Mouse (Mus musculus) intestine, embryonic 15.5 days (tissue): Measurements from ENCODE around the gene Hmbs. TPM values are rescaled to one million over a fixed set of nuclear protein-coding genes. Genes with fewer than 3 reads are reported as not detected.
"Not testable (repeated sequence)": the region's sequence is repeated elsewhere in the genome, so short reads cannot be mapped to it uniquely, and the experiment has no call there.

ENCODE experiments used
- ATAC-seq: fragments of 200-750 bp; cut with Nextera tagmentation; 2 replicates; pipeline ENCODE4 v1.8.0; 2017; ENCODE audit warnings: moderate TSS enrichment, moderate library complexity
- H3K27ac ChIP-seq: fragments of 300-500 bp; sonication (generic); 2 replicates; pipeline ENCODE4 v1.5.1; 2015; ENCODE audit warnings: mild to moderate bottlenecking, inconsistent platforms
- H3K27me3 ChIP-seq: fragments of 300-500 bp; sonication (generic); replicated peaks from 2 replicates; pipeline ENCODE4 v1.6.1; 2015; ENCODE audit warnings: inconsistent platforms
- H3K36me3 ChIP-seq: fragments of 300-500 bp; sonication (generic); 2 replicates; pipeline ENCODE4 v1.6.1; 2015; ENCODE audit warnings: inconsistent platforms
- H3K4me1 ChIP-seq: fragments of 300-500 bp; sonication (generic); replicated peaks from 2 replicates; pipeline ENCODE4 v1.6.1; 2015; ENCODE audit warnings: inconsistent platforms
- H3K4me2 ChIP-seq: fragments of 300-500 bp; sonication (generic); replicated peaks from 2 replicates; pipeline ENCODE4 v1.6.1; 2015; ENCODE audit warnings: mild to moderate bottlenecking, inconsistent platforms
- H3K4me3 ChIP-seq: fragments of 300-500 bp; sonication (generic); replicated peaks from 2 replicates; pipeline ENCODE4 v1.5.1; 2015; ENCODE audit warnings: inconsistent platforms
- H3K9ac ChIP-seq: fragments of 300-500 bp; sonication (generic); 2 replicates; pipeline ENCODE4 v1.6.1; 2015; ENCODE audit warnings: inconsistent platforms
- H3K9me3 ChIP-seq: fragments of 300-500 bp; sonication (generic); 2 replicates; pipeline ENCODE4 v1.6.1; 2016; ENCODE audit warnings: inconsistent platforms
- WGBS: fragments of 180-500 bp; shearing (Covaris S2); methylation state at CpG from one replicate; pipeline ENCODE4 v1.1.7; 2015; 5-methylcytosine and 5-hydroxymethylcytosine counted together
- polyA plus RNA-seq: library from polyadenylated mRNA; unstranded; fragments of >200 nt; fragmentation: Nextera tagmentation; extraction: Ambion mirVana; gene quantifications from 2 replicates; pipeline ENCODE4 v1.2.1, GENCODE M21; 2015

The Hmbs gene
- polyA plus RNA-seq, 1 experiment from 2014 or later, result 128 TPM

DNA sequence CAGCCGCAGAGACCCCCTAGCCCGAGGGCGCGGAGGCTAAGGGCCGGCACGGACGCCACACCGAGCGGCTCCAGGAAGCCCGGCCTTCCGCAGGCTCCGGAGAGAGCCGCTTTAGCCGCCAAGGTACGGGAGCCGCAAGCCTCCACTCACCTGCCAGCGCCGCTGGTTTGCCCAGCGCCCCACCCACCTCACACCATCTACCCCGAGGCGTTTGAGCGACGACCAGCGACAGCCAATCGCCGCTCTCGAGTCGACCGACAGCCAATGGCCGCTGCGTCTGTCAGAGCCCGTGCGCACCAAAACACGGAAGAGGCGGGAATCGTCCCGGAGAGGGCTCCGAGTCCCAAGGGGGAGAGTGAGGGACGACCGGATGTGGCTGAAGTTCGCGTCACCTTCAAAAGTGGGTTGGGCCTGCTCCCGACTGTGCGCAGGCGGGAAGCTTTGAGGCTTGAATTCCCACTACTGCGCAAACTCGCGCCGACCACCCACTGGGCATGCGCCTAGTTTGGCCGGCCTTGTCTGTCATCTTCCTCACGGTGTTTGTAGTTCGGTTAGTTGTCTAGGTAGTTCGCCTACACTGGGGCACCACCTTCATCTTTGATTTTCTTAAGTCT is 38.5 kb downstream of the Hmbs start, which contains the start of gene Hinfp:
Gene Hinfp, minus strand, starts transcription at position 206 of the 614 bp plus-strand sequence.
- H3K27ac ChIP-seq, result peak within 1 kb of the TSS; percentile 81
- peak within 1 kb of the TSS; percentile 97 for H3K9ac ChIP-seq
- H3K4me1 ChIP-seq, result 0 out of 2 replicates have a peak, but pooled peaks cover 6% of the 10 kb centered on the region
- under 1% methylated on average over 54 of the region's 54 CpGs for WGBS
- peak within 1 kb of the TSS; percentile 64 for H3K4me2 ChIP-seq
- peak within 1 kb of the TSS; percentile 98 for H3K4me3 ChIP-seq
- H3K36me3 ChIP-seq, result peaks cover 6% of the 10 kb centered on the region; the same call in 1 of the 2 replicates
- no peaks in the 10 kb centered on the region for H3K9me3 ChIP-seq
- H3K27me3 ChIP-seq, result no peaks in the 10 kb centered on the region
- peak; percentile 100 for ATAC-seq

DNA sequence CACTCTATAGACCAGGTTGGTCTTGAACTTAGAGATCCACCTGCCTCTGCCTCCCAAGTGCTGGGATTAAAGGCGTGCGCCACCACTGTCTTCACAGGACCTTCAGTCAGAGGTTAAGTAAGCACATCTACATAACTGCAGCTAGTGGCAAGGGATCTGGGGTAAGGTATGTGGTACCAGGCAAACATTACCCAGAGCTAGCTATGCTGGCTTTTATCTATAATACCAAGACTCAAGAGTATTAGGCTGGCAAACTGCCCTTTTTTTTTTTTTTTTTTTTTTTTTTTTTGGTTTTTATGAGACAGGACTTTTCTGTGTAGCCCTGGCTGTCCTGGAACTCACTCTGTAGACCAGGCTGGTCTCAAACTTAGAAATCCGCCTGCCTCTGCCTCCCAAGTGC is 44.0 kb downstream of the Hmbs start:
- 98% methylated on average over 3 of the region's 3 CpGs for WGBS
- H3K9ac ChIP-seq, H3K4me2 ChIP-seq, H3K4me1 ChIP-seq, H3K9me3 ChIP-seq, H3K27me3 ChIP-seq, ATAC-seq, H3K4me3 ChIP-seq, H3K27ac ChIP-seq: not testable (repeated sequence)
- peaks cover 44% of the 10 kb centered on the region for H3K36me3 ChIP-seq

DNA sequence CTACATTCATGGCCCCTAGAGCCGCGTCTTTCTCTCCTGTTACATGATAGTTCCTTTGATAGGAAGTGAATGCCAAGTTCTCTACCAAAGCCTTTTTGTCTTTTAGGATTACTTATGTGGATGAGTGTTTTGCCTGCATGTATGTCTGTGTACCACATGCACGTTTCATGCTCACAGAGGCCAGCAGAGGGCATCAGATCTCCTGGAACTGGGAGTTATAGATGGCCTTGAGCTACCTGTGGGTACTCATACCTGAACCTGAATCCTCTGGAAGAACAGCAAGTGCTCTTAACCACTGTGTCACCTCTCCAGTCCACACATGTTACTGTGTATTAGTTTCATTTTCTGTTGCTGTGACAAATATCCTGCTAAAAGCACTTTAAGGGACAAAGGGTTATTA is 51.5 kb downstream of the Hmbs start:
- 65% methylated on average over 3 of the region's 3 CpGs for WGBS
- Histone ChIP-seq H3K27me3 (peaks cover 9% of the 10 kb centered on the region), H3K4me2 (no peak overlapping the region), H3K4me3 (no peak overlapping the region), H3K9ac (no peak overlapping the region), H3K27ac (no peak overlapping the region), H3K4me1 (peaks cover 16% of the 10 kb centered on the region), H3K36me3 (peaks cover 34% of the 10 kb centered on the region), H3K9me3 (no peaks in the 10 kb centered on the region)
- ATAC-seq, result no peak

DNA sequence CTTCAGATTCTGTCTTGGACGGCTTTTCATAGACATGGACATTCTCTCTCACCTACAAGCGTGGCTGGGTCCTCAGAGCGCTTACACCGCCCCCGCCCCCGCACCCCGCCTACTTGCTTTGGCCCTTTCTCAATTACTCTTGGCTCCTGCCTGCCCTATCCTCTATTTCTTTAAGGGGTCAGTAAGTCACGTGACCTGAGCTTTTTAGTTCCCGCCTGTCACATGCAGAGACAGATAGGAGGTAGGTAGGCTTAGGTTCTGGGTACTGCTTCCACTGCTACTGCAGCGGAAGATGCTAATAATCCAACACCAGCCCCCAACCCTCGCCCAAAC is 55.1 kb downstream of the Hmbs start:
- Histone ChIP-seq H3K36me3 (peaks cover 14% of the 10 kb centered on the region), H3K27me3 (peaks cover 15% of the 10 kb centered on the region), H3K9ac (no peak overlapping the region), H3K4me3 (peak overlapping the region; percentile 54; the same call in 1 of the 2 replicates), H3K9me3 (no peaks in the 10 kb centered on the region), H3K4me1 (peaks cover 25% of the 10 kb centered on the region), H3K4me2 (peak overlapping the region; percentile 94), H3K27ac (no peak overlapping the region; the same call in 1 of the 2 replicates)
- peak; percentile 14; the same call in 1 of the 2 replicates for ATAC-seq
- WGBS, result 11% methylated on average over 11 of the region's 11 CpGs

DNA sequence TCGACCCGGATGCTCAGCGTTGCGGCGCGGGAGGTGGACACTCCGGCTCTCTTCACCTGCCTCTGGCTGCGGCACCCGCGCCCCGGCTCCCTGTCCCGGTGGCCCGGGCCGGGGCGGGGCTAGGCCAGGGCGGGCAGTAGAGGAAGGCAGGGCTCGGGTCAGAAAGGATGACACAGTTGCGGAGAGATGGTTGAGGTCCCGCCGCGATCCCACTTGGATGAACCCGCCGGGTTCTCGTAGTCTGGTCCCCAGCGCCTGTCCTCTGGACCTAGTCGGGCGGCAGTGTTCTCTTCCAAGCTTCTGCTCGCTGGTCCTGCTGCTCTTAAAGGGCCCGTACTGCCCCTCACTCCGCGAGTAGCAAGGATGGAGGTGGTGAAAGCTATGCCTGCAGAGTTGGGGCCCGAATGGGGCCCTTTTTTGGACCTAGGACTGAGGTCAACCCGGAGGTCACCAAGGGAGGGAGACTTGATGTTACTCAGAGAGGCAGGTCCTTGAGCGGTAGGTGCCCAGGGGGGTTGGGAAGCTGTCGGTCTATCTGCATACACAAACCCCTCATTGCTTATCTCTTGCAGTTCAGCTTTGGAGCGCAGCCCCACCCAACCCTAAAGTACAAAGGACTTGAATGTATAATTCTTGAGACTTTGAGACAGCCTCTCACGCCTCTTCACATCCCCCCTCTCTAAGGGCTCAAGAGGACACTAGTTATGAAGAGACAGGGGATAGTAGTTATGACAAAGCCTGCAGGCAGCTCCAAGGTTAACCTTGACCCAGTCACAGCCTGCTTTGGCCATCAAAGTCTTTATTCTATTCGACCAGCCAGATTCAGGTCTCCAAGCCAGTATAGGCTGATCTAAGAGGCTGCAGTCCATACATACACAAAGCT is 55.7 kb downstream of the Hmbs start, which contains the start of gene Abcg4:
Gene Abcg4, minus strand, starts transcription at position 540 of the 883 bp plus-strand sequence.
- Histone ChIP-seq H3K9me3 (no peaks in the 10 kb centered on the region), H3K27ac (peak within 1 kb of the TSS; percentile 19), H3K9ac (peak within 1 kb of the TSS; percentile 63), H3K36me3 (peaks cover 14% of the 10 kb centered on the region), H3K4me2 (peak within 1 kb of the TSS; percentile 94), H3K27me3 (peaks cover 15% of the 10 kb centered on the region), H3K4me1 (peaks cover 25% of the 10 kb centered on the region), H3K4me3 (peak within 1 kb of the TSS; percentile 54)
- under 1% methylated on average over 38 of the region's 38 CpGs for WGBS
- peak; percentile 73 for ATAC-seq

DNA sequence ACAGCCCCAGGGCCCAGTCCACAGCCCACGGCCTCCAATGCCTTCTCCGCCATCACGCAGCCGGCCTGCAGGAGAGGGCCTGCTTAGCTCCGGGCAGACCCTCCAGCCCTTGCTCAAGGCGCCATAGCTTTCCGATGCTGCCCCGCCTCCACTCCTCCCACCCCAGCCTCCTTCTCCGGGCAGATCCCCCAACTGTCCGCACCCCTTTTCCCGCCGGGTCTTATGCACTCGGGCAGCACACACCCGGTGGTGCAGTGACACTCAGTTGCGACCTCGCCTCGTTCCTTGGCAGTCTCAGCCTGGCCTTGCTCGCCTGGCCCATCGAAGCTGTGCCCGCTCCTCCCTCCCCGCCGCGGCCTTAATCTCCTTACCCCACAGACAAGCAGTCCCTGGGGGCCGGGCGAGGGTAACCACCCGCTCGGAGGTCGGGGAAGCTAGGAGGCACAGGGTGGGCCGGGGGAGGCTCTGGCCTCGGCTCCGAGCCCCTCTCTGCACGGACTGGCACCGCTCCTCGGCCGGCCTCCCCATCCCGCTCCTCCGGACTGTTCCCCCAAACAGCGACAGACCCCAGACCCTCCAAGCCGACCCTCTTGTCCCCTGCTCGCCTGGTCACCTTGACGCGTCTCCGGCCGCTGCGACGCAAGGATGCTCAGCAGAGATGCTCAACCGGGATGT is 56.5 kb downstream of the Hmbs start:
- H3K27ac ChIP-seq, result peak overlapping the region; percentile 19; the same call in 1 of the 2 replicates
- peaks cover 6% of the 10 kb centered on the region for H3K36me3 ChIP-seq
- peak; percentile 48 for ATAC-seq
- H3K9ac ChIP-seq, result peak overlapping the region; percentile 63
- H3K27me3 ChIP-seq, result peaks cover 15% of the 10 kb centered on the region
- peaks cover 25% of the 10 kb centered on the region for H3K4me1 ChIP-seq
- 1% methylated on average over 47 of the region's 47 CpGs for WGBS
- peak overlapping the region; percentile 94 for H3K4me2 ChIP-seq
- H3K9me3 ChIP-seq, result no peaks in the 10 kb centered on the region
- peak overlapping the region; percentile 54 for H3K4me3 ChIP-seq

DNA sequence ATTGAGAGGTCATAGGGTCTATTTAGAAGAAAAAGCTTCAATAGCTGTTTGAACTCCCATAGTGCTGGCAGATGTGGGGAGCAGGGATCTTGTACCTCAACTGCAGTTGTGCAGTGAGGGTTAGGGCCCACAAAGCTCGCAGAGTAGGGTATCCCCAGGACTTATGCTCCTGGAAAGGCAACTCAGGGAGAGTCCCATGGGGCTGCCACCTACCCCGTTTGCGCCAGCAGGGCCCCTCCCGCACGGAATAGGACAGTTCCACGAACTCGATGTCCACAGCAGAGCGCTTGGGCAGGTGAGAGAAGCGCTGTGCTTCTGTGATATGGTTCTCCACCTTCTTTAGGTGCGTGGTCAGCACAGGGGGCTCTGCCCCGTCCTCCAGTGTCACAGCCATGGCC is 57.0 kb downstream of the Hmbs start:
- Histone ChIP-seq H3K27me3 (peaks cover 15% of the 10 kb centered on the region), H3K9me3 (no peaks in the 10 kb centered on the region), H3K4me3 (peak overlapping the region; percentile 54), H3K4me2 (peak overlapping the region; percentile 94), H3K36me3 (peaks cover 5% of the 10 kb centered on the region; the same call in 1 of the 2 replicates), H3K27ac (0 out of 2 replicates have a peak overlapping the region, but pooled peaks have one; percentile 19), H3K4me1 (peaks cover 25% of the 10 kb centered on the region), H3K9ac (peak overlapping the region; percentile 63)
- no peak; the same call in 1 of the 2 replicates for ATAC-seq
- 15% methylated on average over 11 of the region's 11 CpGs for WGBS

Other genes with a start within 250 kb of the Hmbs start
- gene Mfrp, start 242.5 kb downstream of the Hmbs start, polyA plus RNA-seq, result 0.06 and 0.10 TPM in 2 replicates
- gene C1qtnf5, start 237.0 kb downstream of the Hmbs start, polyA plus RNA-seq, result 3.1 and 3.5 TPM in 2 replicates
- 0.10 TPM in 1 of 2 replicates, not detected in the other for gene Gm49380, start 230.7 kb downstream of the Hmbs start, polyA plus RNA-seq
- 56.9 and 57.9 TPM in 2 replicates for gene Rnf26, start 230.7 kb downstream of the Hmbs start, polyA plus RNA-seq
- 40.0 and 43.5 TPM in 2 replicates for gene Mcam, start 209.8 kb downstream of the Hmbs start, polyA plus RNA-seq
- gene Cbl, start 110.2 kb downstream of the Hmbs start, polyA plus RNA-seq, result 13.2 and 14.8 TPM in 2 replicates
- gene Ccdc153, start 103.6 kb downstream of the Hmbs start, polyA plus RNA-seq, result not detected in 2 replicates
- gene Pdzd3, start 92.8 kb downstream of the Hmbs start, polyA plus RNA-seq, result 11.7 and 12.9 TPM in 2 replicates
- 5.5 and 5.9 TPM in 2 replicates for gene Nlrx1, start 75.6 kb downstream of the Hmbs start, polyA plus RNA-seq
- 2.5 and 2.9 TPM in 2 replicates for gene Abcg4, start 55.6 kb downstream of the Hmbs start, polyA plus RNA-seq
- 19.9 and 21.2 TPM in 2 replicates for gene Hinfp, start 38.6 kb downstream of the Hmbs start, polyA plus RNA-seq
- 6.8 and 10.6 TPM in 2 replicates for gene C2cd2l, start 23.9 kb downstream of the Hmbs start, polyA plus RNA-seq
- gene Dpagt1, start 18.2 kb downstream of the Hmbs start, polyA plus RNA-seq, result 38.2 and 38.6 TPM in 2 replicates
- 280 and 298 TPM in 2 replicates for gene H2afx, start 9.5 kb downstream of the Hmbs start, polyA plus RNA-seq
- 28.9 and 30.3 TPM in 2 replicates for gene Vps11, start 17.4 kb upstream of the Hmbs start, polyA plus RNA-seq
- 38.8 and 43.6 TPM in 2 replicates for gene Hyou1, start 35.3 kb upstream of the Hmbs start, polyA plus RNA-seq
- 51.7 and 59.2 TPM in 2 replicates for gene Slc37a4, start 52.6 kb upstream of the Hmbs start, polyA plus RNA-seq
- gene Rps25, start 62.9 kb upstream of the Hmbs start, polyA plus RNA-seq, result 2,026 and 2,084 TPM in 2 replicates
- 122 and 123 TPM in 2 replicates for gene Trappc4, start 63.4 kb upstream of the Hmbs start, polyA plus RNA-seq
- 24.0 and 25.6 TPM in 2 replicates for gene Ccdc84, start 74.3 kb upstream of the Hmbs start, polyA plus RNA-seq
- gene Foxr1, start 96.9 kb upstream of the Hmbs start, polyA plus RNA-seq, result not detected in 2 replicates
- 1.2 TPM in 2 replicates for gene Upk2, start 110.7 kb upstream of the Hmbs start, polyA plus RNA-seq
- gene Bcl9l, start 138.6 kb upstream of the Hmbs start, polyA plus RNA-seq, result 7.5 and 7.8 TPM in 2 replicates
- 1.3 TPM in 2 replicates for gene Cxcr5, start 217.6 kb upstream of the Hmbs start, polyA plus RNA-seq